Mouse (Mus musculus): ENCODE measurements around the gene Cys1. TPM values are rescaled to one million over a fixed set of nuclear protein-coding genes. Genes with fewer than 3 reads are reported as not detected.
A peak's percentile ranks its signal among the peaks of the same experiment; 100 is the strongest.
"Not testable (repeated sequence)": the region's sequence is repeated elsewhere in the genome, so short reads cannot be mapped to it uniquely, and the experiment has no call there.

The Cys1 gene
- polyA plus RNA-seq, 1 experiment from 2014 or later, result 1.2 TPM

DNA sequence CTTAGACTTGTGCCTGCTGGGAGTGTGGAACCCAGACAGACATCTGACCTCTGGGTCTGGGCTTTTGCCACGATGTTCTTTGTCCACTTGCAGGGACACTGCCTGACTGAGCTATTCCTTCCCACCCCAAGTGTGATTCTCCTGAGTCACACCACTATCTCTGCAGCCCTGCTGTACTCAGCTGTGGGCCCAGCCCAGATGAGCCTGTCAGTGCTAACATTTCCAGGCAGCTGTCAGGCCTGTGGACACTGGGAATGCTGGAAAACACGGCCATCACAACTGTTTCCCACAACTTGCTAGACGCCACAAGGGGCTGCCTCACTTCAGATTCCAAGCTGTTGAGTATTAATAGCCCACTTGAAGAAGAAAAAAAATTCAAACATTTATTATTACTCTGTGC is 21.4 kb upstream of the Cys1 start:
- Histone ChIP-seq H3K9me3 (ENCODE audit: control insufficient read depth, low read length) (no peaks in the 10 kb centered on the region), H3K4me2 (replicated peaks; ENCODE audit: low read depth, low read length) (no peak overlapping the region), H3K9ac (ENCODE audit: low read depth, low read length) (no peak overlapping the region), H3K27me3 (ENCODE audit: control insufficient read depth, insufficient read depth, low read length) (no peaks in the 10 kb centered on the region), H3K27ac (ENCODE audit: low read depth, low read length) (no peak overlapping the region), H3K4me1 (replicated peaks; ENCODE audit: control insufficient read depth, insufficient read depth, low read length) (no peaks in the 10 kb centered on the region), H3K4me3 (ENCODE audit: low read depth, low read length) (no peak overlapping the region), H3K36me3 (ENCODE audit: control insufficient read depth, insufficient read depth, low read length) (no peaks in the 10 kb centered on the region)
- WGBS, result 86% methylated on average over 3 of the region's 3 CpGs
- DNase-seq (ENCODE audit: low spot score) (no peak), ATAC-seq (ENCODE audit: low FRiP score) (no peak)

DNA sequence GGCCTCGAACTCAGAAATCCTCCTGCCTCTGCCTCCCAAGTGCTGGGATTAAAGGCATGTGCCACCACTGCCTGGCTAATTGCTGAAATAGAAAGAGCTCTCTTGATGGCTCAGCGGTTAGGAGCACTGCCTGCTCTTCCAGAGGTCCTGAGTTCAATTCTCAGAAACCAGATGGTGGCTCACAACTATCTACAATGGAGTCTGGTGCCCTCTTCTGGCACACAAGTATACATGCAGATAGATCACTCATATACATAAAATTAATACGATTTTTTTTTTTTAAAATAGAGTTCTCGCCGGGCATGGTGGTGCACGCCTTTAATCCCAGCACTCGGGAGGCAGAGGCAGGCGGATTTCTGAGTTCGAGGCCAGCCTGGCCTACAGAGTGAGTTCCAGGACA is 20.0 kb upstream of the Cys1 start:
- H3K9ac ChIP-seq (ENCODE audit: low read depth, low read length); H3K27ac ChIP-seq (ENCODE audit: low read depth, low read length); ATAC-seq (ENCODE audit: low FRiP score); H3K36me3 ChIP-seq (ENCODE audit: control insufficient read depth, insufficient read depth, low read length); DNase-seq (ENCODE audit: low spot score); H3K4me3 ChIP-seq (ENCODE audit: low read depth, low read length); H3K4me2 ChIP-seq (replicated peaks; ENCODE audit: low read depth, low read length); H3K9me3 ChIP-seq (ENCODE audit: control insufficient read depth, low read length); H3K4me1 ChIP-seq (replicated peaks; ENCODE audit: control insufficient read depth, insufficient read depth, low read length); H3K27me3 ChIP-seq (ENCODE audit: control insufficient read depth, insufficient read depth, low read length): not testable (repeated sequence)
- WGBS, result 88% methylated on average over 9 of the region's 9 CpGs

DNA sequence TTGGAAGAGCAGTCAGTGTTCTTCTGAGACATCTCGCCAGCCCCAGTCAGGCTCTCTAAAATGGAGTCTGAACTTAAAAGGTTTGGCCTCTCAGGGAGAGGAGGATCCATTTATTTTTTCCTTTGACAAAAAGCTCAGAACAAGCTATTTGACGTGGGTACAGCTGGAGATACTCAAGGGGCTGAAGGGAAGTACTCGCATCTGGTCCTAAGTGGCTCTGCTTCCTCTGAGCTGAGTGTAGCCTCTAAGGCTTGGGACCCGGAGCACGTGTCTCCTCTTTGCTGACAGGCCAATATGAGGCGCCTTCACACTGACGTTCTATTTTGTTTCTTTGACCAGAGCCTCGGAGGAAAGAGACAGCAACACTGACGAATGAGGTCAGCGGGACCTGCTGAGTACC is 18.0 kb upstream of the Cys1 start:
- Histone ChIP-seq H3K4me3 (ENCODE audit: low read depth, low read length) (no peak overlapping the region), H3K9ac (ENCODE audit: low read depth, low read length) (no peak overlapping the region), H3K27me3 (ENCODE audit: control insufficient read depth, insufficient read depth, low read length) (no peaks in the 10 kb centered on the region), H3K4me2 (replicated peaks; ENCODE audit: low read depth, low read length) (no peak overlapping the region), H3K36me3 (ENCODE audit: control insufficient read depth, insufficient read depth, low read length) (no peaks in the 10 kb centered on the region), H3K27ac (ENCODE audit: low read depth, low read length) (no peak overlapping the region), H3K4me1 (replicated peaks; ENCODE audit: control insufficient read depth, insufficient read depth, low read length) (no peaks in the 10 kb centered on the region), H3K9me3 (ENCODE audit: control insufficient read depth, low read length) (no peaks in the 10 kb centered on the region)
- DNase-seq (ENCODE audit: low spot score), result no peak
- WGBS, result 66% methylated on average over 10 of the region's 10 CpGs
- ATAC-seq (ENCODE audit: low FRiP score), result no peak

DNA sequence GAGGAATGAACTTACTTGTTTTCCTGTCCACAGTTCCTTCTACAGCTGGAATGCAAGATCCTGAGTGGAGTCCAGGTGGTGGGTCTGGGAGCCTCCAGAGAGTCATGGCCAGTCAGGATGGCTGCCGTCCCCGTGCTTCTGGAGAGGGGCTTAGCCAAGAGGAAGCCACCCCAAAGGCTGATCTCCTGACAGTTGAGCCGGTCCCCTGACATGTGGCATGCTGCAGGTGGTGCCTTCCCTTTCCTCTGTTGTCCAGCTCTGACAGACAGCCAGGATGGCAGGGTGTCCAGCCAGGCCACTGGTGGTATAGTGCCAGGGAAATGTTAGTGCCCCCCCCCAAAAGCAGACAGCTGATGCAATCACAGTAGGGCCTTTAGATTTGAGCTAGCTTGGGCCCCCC is 16.9 kb upstream of the Cys1 start:
- no peak overlapping the region for H3K4me3 ChIP-seq (ENCODE audit: low read depth, low read length)
- no peak overlapping the region for H3K4me2 ChIP-seq (replicated peaks; ENCODE audit: low read depth, low read length)
- H3K27me3 ChIP-seq (ENCODE audit: control insufficient read depth, insufficient read depth, low read length), result no peaks in the 10 kb centered on the region
- no peaks in the 10 kb centered on the region for H3K9me3 ChIP-seq (ENCODE audit: control insufficient read depth, low read length)
- DNase-seq (ENCODE audit: low spot score) (no peak), ATAC-seq (ENCODE audit: low FRiP score) (no peak)
- H3K36me3 ChIP-seq (ENCODE audit: control insufficient read depth, insufficient read depth, low read length), result no peaks in the 10 kb centered on the region
- no peak overlapping the region for H3K9ac ChIP-seq (ENCODE audit: low read depth, low read length)
- H3K27ac ChIP-seq (ENCODE audit: low read depth, low read length), result no peak overlapping the region
- H3K4me1 ChIP-seq (replicated peaks; ENCODE audit: control insufficient read depth, insufficient read depth, low read length), result no peaks in the 10 kb centered on the region
- WGBS, result 79% methylated on average over 3 of the region's 3 CpGs

DNA sequence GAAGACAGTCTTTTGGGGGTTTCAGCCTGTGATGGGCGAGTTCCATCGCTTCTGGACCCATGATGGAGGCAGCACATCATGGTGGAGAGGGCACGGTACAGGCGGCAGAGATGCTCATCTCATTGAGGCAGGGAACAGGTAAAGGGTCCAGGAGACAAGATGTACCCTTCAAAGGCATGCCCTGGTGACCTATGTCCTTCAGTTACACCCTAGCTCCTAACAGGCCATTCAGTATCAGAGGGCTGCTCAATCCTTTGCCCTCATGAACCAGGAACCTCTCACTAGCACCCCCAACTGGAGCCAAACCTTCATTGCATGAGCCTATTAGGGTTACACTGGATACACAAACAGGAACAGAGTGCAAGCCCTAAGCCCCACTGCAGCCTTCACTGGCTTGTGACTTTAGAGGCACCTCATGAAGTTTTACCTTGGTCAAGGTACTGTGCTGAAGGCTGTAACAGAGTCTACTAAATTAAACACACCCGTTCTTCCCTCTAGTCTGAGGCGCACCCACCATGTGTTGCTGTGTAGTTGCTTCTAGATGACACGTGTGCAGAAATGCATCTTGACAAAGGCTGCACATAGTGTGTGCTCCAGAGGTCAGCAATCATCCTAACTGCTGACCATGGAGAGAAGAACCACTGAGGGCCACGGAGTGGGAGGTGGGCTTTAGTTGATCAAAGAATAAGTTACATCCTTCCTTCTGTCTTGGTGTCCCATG is 16.0 kb upstream of the Cys1 start:
- DNase-seq (ENCODE audit: low spot score), result no peak
- peak; percentile 40; the same call in 1 of the 2 replicates for ATAC-seq (ENCODE audit: low FRiP score)
- WGBS, result 63% methylated on average over 8 of the region's 8 CpGs
- H3K9ac ChIP-seq (ENCODE audit: low read depth, low read length), result no peak overlapping the region
- no peaks in the 10 kb centered on the region for H3K9me3 ChIP-seq (ENCODE audit: control insufficient read depth, low read length)
- H3K4me2 ChIP-seq (replicated peaks; ENCODE audit: low read depth, low read length), result no peak overlapping the region
- no peaks in the 10 kb centered on the region for H3K27me3 ChIP-seq (ENCODE audit: control insufficient read depth, insufficient read depth, low read length)
- H3K27ac ChIP-seq (ENCODE audit: low read depth, low read length), result no peak overlapping the region
- no peaks in the 10 kb centered on the region for H3K4me1 ChIP-seq (replicated peaks; ENCODE audit: control insufficient read depth, insufficient read depth, low read length)
- no peak overlapping the region for H3K4me3 ChIP-seq (ENCODE audit: low read depth, low read length)
- no peaks in the 10 kb centered on the region for H3K36me3 ChIP-seq (ENCODE audit: control insufficient read depth, insufficient read depth, low read length)

DNA sequence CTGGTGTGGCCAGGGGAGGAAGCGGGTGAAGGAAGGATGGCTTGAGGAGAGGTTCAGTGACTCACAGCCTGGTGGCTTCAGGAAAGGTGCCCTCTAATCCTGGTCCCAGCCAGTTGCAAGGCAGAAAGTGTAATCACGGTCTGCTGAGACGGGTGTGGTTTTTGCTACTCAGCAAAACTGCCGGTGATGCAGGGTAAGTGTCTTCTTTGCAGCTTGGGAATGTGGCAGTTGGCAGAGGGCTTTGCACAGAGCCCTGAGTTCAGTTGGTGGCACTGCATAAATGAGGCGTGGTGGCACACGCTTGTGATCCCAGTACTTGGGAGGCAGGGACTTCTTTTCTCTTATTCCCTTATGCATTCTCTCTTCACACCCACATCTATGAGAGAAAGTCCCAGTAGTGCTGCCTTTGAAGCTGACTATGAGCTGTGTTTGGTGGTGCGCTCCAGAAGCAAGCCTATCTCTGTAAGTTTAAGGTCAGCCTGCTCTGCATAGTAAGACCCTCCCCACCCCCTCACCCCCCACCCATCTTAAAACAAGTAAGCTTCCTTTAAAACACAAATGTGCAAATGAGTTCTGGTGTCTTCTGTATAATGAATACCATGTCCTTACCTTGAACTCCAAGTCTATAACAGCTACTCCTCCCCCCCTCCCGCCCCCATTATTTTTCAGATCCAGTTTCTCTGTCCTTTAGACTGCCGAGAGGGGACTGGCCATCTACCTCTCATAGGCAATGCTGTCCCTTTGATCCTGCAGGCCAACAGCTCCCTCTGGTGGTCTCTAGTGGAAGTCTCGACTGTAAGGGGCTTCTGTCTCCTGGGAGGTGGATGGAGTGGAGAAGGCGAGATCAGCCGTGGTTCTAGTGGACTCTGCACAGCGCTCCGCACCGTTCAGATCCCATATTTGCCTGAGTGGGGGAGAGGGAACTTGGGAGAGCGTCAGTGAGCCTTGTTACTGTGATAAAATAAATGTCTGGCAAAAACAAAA is 15.2 kb upstream of the Cys1 start:
- H3K4me3 ChIP-seq (ENCODE audit: low read depth, low read length), result no peak overlapping the region
- H3K4me1 ChIP-seq (replicated peaks; ENCODE audit: control insufficient read depth, insufficient read depth, low read length), result no peaks in the 10 kb centered on the region
- no peak overlapping the region for H3K4me2 ChIP-seq (replicated peaks; ENCODE audit: low read depth, low read length)
- H3K9ac ChIP-seq (ENCODE audit: low read depth, low read length), result no peak overlapping the region
- H3K27ac ChIP-seq (ENCODE audit: low read depth, low read length), result no peak overlapping the region
- no peaks in the 10 kb centered on the region for H3K36me3 ChIP-seq (ENCODE audit: control insufficient read depth, insufficient read depth, low read length)
- DNase-seq (ENCODE audit: low spot score) (peak; percentile 94), ATAC-seq (ENCODE audit: low FRiP score) (peak; percentile 74)
- H3K27me3 ChIP-seq (ENCODE audit: control insufficient read depth, insufficient read depth, low read length), result no peaks in the 10 kb centered on the region
- H3K9me3 ChIP-seq (ENCODE audit: control insufficient read depth, low read length), result no peaks in the 10 kb centered on the region
- 41% methylated on average over 16 of the region's 16 CpGs for WGBS

DNA sequence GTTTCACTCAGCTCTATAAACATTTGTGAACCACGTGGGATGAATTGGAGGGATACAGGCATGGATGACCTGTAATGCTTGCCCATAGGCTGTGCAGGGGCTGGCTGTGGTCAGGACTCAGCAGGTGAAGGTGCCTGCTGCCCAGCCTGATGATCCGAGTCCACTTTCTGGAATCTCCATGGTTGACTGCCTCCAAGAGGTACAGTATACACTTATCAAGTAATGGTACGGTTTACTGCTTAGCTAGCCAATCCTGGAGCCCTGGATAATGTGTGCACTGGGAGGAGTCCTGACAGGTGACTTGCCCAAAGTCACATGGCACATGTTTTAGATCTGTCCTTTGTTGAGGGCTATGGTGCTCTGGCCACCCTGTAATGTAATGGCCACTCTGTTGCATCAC is 8.7 kb upstream of the Cys1 start:
- Histone ChIP-seq H3K9me3 (ENCODE audit: control insufficient read depth, low read length) (no peaks in the 10 kb centered on the region), H3K4me2 (replicated peaks; ENCODE audit: low read depth, low read length) (no peak overlapping the region), H3K4me1 (replicated peaks; ENCODE audit: control insufficient read depth, insufficient read depth, low read length) (no peaks in the 10 kb centered on the region), H3K4me3 (ENCODE audit: low read depth, low read length) (no peak overlapping the region), H3K27me3 (ENCODE audit: control insufficient read depth, insufficient read depth, low read length) (no peaks in the 10 kb centered on the region), H3K9ac (ENCODE audit: low read depth, low read length) (no peak overlapping the region), H3K27ac (ENCODE audit: low read depth, low read length) (no peak overlapping the region), H3K36me3 (ENCODE audit: control insufficient read depth, insufficient read depth, low read length) (no peaks in the 10 kb centered on the region)
- ATAC-seq (ENCODE audit: low FRiP score), result no peak
- no peak for DNase-seq (ENCODE audit: low spot score)
- WGBS, result 90% methylated on average over 3 of the region's 3 CpGs

DNA sequence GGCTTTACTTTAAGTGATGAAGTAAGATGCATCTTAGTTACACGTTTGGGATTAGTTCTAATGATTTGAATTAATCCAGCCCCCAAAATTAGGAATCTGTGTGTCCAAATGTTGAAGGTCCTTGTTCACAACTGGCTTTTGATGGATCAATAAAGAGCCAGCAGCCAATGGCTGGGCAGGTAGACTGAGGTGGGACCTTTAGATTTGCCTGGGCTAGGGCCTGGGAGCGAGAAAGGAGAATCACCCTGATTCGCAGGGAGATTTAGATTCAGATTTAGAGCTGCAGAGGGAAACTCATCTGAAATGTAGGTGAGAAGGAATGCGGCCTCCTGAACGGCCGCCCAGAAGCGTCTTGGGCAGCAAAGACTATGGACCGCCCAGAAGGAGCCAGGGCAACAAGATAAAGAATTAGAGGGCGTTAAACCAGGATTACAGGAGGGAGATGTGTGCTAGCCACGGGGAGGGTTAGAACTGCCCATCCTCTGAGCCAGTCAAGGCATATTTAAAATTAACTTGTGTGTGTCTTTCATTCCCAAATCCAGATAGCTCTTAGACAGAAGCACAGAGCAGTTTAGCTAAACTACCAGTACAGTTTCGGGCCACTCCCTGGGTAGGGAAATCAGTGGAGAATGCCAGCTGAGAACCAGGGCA is 5.2 kb upstream of the Cys1 start:
- 79% methylated on average over 11 of the region's 11 CpGs for WGBS
- H3K27me3 ChIP-seq (ENCODE audit: control insufficient read depth, insufficient read depth, low read length), result peaks cover 13% of the 10 kb centered on the region

More for the DNA sequence above, 5.2 kb upstream of the Cys1 start:
- no peaks in the 10 kb centered on the region for H3K4me1 ChIP-seq (replicated peaks; ENCODE audit: control insufficient read depth, insufficient read depth, low read length)
- H3K9me3 ChIP-seq (ENCODE audit: control insufficient read depth, low read length), result no peaks in the 10 kb centered on the region
- ATAC-seq (ENCODE audit: low FRiP score), result no peak
- no peak overlapping the region for H3K9ac ChIP-seq (ENCODE audit: low read depth, low read length)
- no peaks in the 10 kb centered on the region for H3K36me3 ChIP-seq (ENCODE audit: control insufficient read depth, insufficient read depth, low read length)
- H3K27ac ChIP-seq (ENCODE audit: low read depth, low read length), result no peak overlapping the region
- DNase-seq (ENCODE audit: low spot score), result no peak
- no peak overlapping the region for H3K4me3 ChIP-seq (ENCODE audit: low read depth, low read length)
- no peak overlapping the region for H3K4me2 ChIP-seq (replicated peaks; ENCODE audit: low read depth, low read length)

All from hindbrain, embryonic 11.5 days (tissue).